Mouse (Mus musculus): ENCODE results near the gene Wdr12. TPM values are rescaled to one million over a fixed set of nuclear protein-coding genes. Genes with fewer than 3 reads are reported as not detected.

The Wdr12 gene
- polyA plus RNA-seq, 1 experiment: 5.8 TPM

GRCm38 (mm10) chr1:60044595-60044994, 53.9 kb downstream of the Wdr12 start:
- WGBS: 86% methylated on average over 1 of the region's 1 CpGs
- Histone ChIP-seq H3K4me3 (ENCODE audit: extremely low read depth, insufficient read depth, insufficient read length) (no peak overlapping the region), H3K27ac (ENCODE audit: insufficient read depth, low read length) (no peak overlapping the region), H3K36me3 (ENCODE audit: control insufficient read depth, insufficient read depth, low read length) (no peaks in the 10 kb centered on the region), H3K4me1 (ENCODE audit: control insufficient read depth, insufficient read depth, insufficient read length) (peaks cover 7% of the 10 kb centered on the region), H3K27me3 (ENCODE audit: control insufficient read depth, insufficient read depth, low read length) (peaks cover 12% of the 10 kb centered on the region)
- TF ChIP-seq CTCF (IDR thresholded peaks at IDR 0.05; ENCODE audit: extremely low read depth, insufficient read depth, insufficient read length, insufficient replicate concordance): no peak
- TF ChIP-seq POLR2A (IDR thresholded peaks at IDR 0.05; ENCODE audit: low read depth, low read length): no peak
- DNase-seq (ENCODE audit: low read depth in 1 of 2, low spot score in 2 of 2): no peak

- Histone ChIP-seq H3K4me3 (ENCODE audit: extremely low read depth, insufficient read depth, insufficient read length) (peak within 1 kb of the TSS; percentile 59), H3K27me3 (ENCODE audit: control insufficient read depth, insufficient read depth, low read length) (peaks cover 12% of the 10 kb centered on the region), H3K4me1 (ENCODE audit: control insufficient read depth, insufficient read depth, insufficient read length) (peaks cover 7% of the 10 kb centered on the region), H3K27ac (ENCODE audit: insufficient read depth, low read length) (no peak within 1 kb of the TSS), H3K36me3 (ENCODE audit: control insufficient read depth, insufficient read depth, low read length) (no peaks in the 10 kb centered on the region)
- TF ChIP-seq POLR2A (IDR thresholded peaks at IDR 0.05; ENCODE audit: low read depth, low read length) (no peak), CTCF (IDR thresholded peaks at IDR 0.05; ENCODE audit: extremely low read depth, insufficient read depth, insufficient read length, insufficient replicate concordance) (no peak)
- peak in 1 of 2 experiments; percentile 27 for DNase-seq (ENCODE audit: low read depth in 1 of 2, low spot score in 2 of 2)
- 3% methylated on average over 96 of the region's 99 CpGs for WGBS
These were observed 55.5 kb downstream of the Wdr12 start, which contains the start of gene Ica1l for GRCm38 (mm10) chr1:60042796-60043469. Ica1l (minus strand) TSS chr1:60043184.

- Histone ChIP-seq H3K4me3 (ENCODE audit: extremely low read depth, insufficient read depth, insufficient read length) (peak overlapping the region; percentile 35; the same call in 1 of the 2 replicates), H3K4me1 (ENCODE audit: control insufficient read depth, insufficient read depth, insufficient read length) (peaks cover 7% of the 10 kb centered on the region), H3K27ac (ENCODE audit: insufficient read depth, low read length) (no peak overlapping the region), H3K27me3 (ENCODE audit: control insufficient read depth, insufficient read depth, low read length) (peaks cover 12% of the 10 kb centered on the region), H3K36me3 (ENCODE audit: control insufficient read depth, insufficient read depth, low read length) (no peaks in the 10 kb centered on the region)
- TF ChIP-seq CTCF (IDR thresholded peaks at IDR 0.05; ENCODE audit: extremely low read depth, insufficient read depth, insufficient read length, insufficient replicate concordance) (no peak), POLR2A (IDR thresholded peaks at IDR 0.05; ENCODE audit: low read depth, low read length) (no peak)
- DNase-seq (ENCODE audit: low read depth in 1 of 2, low spot score in 2 of 2): no peak
- WGBS: 8% methylated on average over 19 of the region's 19 CpGs
These were observed 56.0 kb downstream of the Wdr12 start for GRCm38 (mm10) chr1:60042398-60042795.

- 80% methylated on average over 2 of the region's 2 CpGs for WGBS
- Histone ChIP-seq H3K36me3 (ENCODE audit: control insufficient read depth, insufficient read depth, low read length) (no peaks in the 10 kb centered on the region), H3K27me3 (ENCODE audit: control insufficient read depth, insufficient read depth, low read length) (no peaks in the 10 kb centered on the region), H3K27ac (ENCODE audit: insufficient read depth, low read length) (no peak overlapping the region), H3K4me3 (ENCODE audit: extremely low read depth, insufficient read depth, insufficient read length) (no peak overlapping the region), H3K4me1 (ENCODE audit: control insufficient read depth, insufficient read depth, insufficient read length) (no peaks in the 10 kb centered on the region)
- no peak for DNase-seq (ENCODE audit: low read depth in 1 of 2, low spot score in 2 of 2)
- TF ChIP-seq POLR2A (IDR thresholded peaks at IDR 0.05; ENCODE audit: low read depth, low read length) (no peak), CTCF (IDR thresholded peaks at IDR 0.05; ENCODE audit: extremely low read depth, insufficient read depth, insufficient read length, insufficient replicate concordance) (no peak)
These were observed 63.4 kb downstream of the Wdr12 start for GRCm38 (mm10) chr1:60035044-60035443.

Other genes starting within 250 kb of the Wdr12 start
- gene Fam117b, start 185.6 kb downstream of the Wdr12 start, polyA plus RNA-seq (2012; rRNA removed): 9.5 and 13.8 TPM in 2 replicates
- gene Ica1l, start 55.5 kb downstream of the Wdr12 start, polyA plus RNA-seq (2012; rRNA removed): 0.04 TPM in 1 of 2 replicates, not detected in the other
- gene Carf, start 398 bp downstream of the Wdr12 start, polyA plus RNA-seq (2012; rRNA removed): 1.2 and 1.3 TPM in 2 replicates
- gene Nbeal1, start 82.0 kb upstream of the Wdr12 start, polyA plus RNA-seq (2012; rRNA removed): 0.54 and 0.79 TPM in 2 replicates
- 1.9 and 2.5 TPM in 2 replicates for gene Cyp20a1, start 244.7 kb upstream of the Wdr12 start, polyA plus RNA-seq (2012; rRNA removed)

Data from spleen, adult 2 months (tissue).